Mouse (Mus musculus) retina, adult 2 months (tissue): Measurements from ENCODE around the gene Eif4a2.
A peak's percentile ranks its signal among the peaks of the same experiment; 100 is the strongest.

Experiments
- DNase-seq: peaks from one replicate; pipeline ENCODE4 v3.0.0-alpha.2; 2012; ENCODE audit warnings: low read depth, low spot score

Gene Eif4a2

GRCm38 (mm10) chr16:23103841-23104240, 3.4 kb upstream of the Eif4a2 start:
- DNase-seq = no peak

GRCm38 (mm10) chr16:23106121-23106520, 1.1 kb upstream of the Eif4a2 start:
- DNase-seq = no peak

GRCm38 (mm10) chr16:23107946-23108759, 909 bp downstream of the Eif4a2 start:
- peak; percentile 59 for DNase-seq

- no peak for DNase-seq
Measured at GRCm38 (mm10) chr16:23108943-23109342, 1.7 kb downstream of the Eif4a2 start.

- DNase-seq = no peak
Measured at GRCm38 (mm10) chr16:23109350-23110280, 2.4 kb downstream of the Eif4a2 start.

- DNase-seq = no peak
Measured at GRCm38 (mm10) chr16:23112348-23112747, 5.1 kb downstream of the Eif4a2 start.

- no peak for DNase-seq
Measured at GRCm38 (mm10) chr16:23112861-23113435, 5.7 kb downstream of the Eif4a2 start.

- no peak for DNase-seq
Measured at GRCm38 (mm10) chr16:23113903-23114302, 6.7 kb downstream of the Eif4a2 start.

- DNase-seq = no peak
Measured at GRCm38 (mm10) chr16:23114339-23115171, 7.3 kb downstream of the Eif4a2 start.

GRCm38 (mm10) chr16:23115486-23115885, 8.2 kb downstream of the Eif4a2 start:
- DNase-seq = no peak

GRCm38 (mm10) chr16:23117173-23117572, 9.9 kb downstream of the Eif4a2 start:
- no peak for DNase-seq

GRCm38 (mm10) chr16:23122446-23122845, 15.2 kb downstream of the Eif4a2 start:
- DNase-seq = no peak

GRCm38 (mm10) chr16:23123104-23123503, 15.9 kb downstream of the Eif4a2 start:
- DNase-seq = no peak

- DNase-seq = no peak
Measured at GRCm38 (mm10) chr16:23124398-23124797, 17.2 kb downstream of the Eif4a2 start.

GRCm38 (mm10) chr16:23127311-23127672, 20.0 kb downstream of the Eif4a2 start:
- DNase-seq = no peak

- DNase-seq = peak; percentile 79
Measured at GRCm38 (mm10) chr16:23127673-23128375, 20.6 kb downstream of the Eif4a2 start, which contains the start of gene Rfc4. Gene Rfc4 (minus strand): TSS chr16:23127737.

- DNase-seq = no peak
Measured at GRCm38 (mm10) chr16:23130303-23130702, 23.1 kb downstream of the Eif4a2 start.

GRCm38 (mm10) chr16:23132336-23132735, 25.1 kb downstream of the Eif4a2 start:
- DNase-seq = no peak

GRCm38 (mm10) chr16:23135421-23136149, 28.3 kb downstream of the Eif4a2 start:
- DNase-seq = no peak
